Mouse (Mus musculus) cortical plate, adult 2 months (tissue): ENCODE measurements at regions not wholly inside any gene's neighbourhood (a gene's known extent, or its start where the extent isn't known, plus 50 kb on each side); places are given as distances from the start of the nearest gene placed in this dataset.

Source experiments
- H3K27ac ChIP-seq: fragments of 200-500 bp; 2 replicates; pipeline ENCODE4 v1.5.1; 2012; ENCODE audit warnings: low read length, control low read depth, inconsistent platforms; ENCODE audit not compliant: insufficient read depth
- H3K4me1 ChIP-seq: fragments of 200-500 bp; 2 replicates; pipeline ENCODE4 v1.6.1; 2011; ENCODE audit warnings: low read length; ENCODE audit not compliant: control insufficient read depth, insufficient read depth
- H3K4me3 ChIP-seq: fragments of 200-500 bp; 2 replicates; pipeline ENCODE4 v1.5.1; 2011; ENCODE audit warnings: mild to moderate bottlenecking, low read length, control low read depth; ENCODE audit not compliant: insufficient read depth
- CTCF ChIP-seq: fragments of 200-500 bp; IDR thresholded peaks from 2 replicates; pipeline ENCODE4 v1.5.1; 2011; ENCODE audit warnings: mild to moderate bottlenecking, control low read depth, low read length; ENCODE audit not compliant: insufficient read depth; ENCODE audit errors: extremely low read depth
- POLR2A ChIP-seq: fragments of 200-500 bp; IDR thresholded peaks from 2 replicates; pipeline ENCODE4 v1.6.1; 2011; ENCODE audit warnings: mild to moderate bottlenecking, low read length, control low read depth; ENCODE audit not compliant: insufficient read depth; ENCODE audit errors: extremely low read depth

DNA sequence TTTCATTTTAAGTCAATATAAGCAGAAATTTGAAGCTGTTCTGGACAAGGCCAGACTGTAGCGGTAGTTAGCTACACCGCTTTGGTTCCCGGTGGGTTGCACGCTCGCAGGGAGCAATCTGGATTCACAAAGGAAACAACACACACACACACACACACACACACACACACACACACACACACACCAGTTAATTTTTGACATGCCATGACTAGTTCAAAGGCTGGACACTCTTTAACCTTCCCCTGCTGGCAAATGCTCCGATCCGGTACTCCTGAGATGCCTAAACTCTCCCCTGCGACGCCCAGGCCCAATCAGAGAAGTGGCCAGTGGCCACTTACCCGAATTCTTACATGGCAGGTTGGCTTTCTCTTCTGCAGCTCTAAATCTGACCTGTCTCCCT is 141.2 kb upstream of the Dnajc19 start:
- no peak overlapping the region for H3K4me3 ChIP-seq

DNA sequence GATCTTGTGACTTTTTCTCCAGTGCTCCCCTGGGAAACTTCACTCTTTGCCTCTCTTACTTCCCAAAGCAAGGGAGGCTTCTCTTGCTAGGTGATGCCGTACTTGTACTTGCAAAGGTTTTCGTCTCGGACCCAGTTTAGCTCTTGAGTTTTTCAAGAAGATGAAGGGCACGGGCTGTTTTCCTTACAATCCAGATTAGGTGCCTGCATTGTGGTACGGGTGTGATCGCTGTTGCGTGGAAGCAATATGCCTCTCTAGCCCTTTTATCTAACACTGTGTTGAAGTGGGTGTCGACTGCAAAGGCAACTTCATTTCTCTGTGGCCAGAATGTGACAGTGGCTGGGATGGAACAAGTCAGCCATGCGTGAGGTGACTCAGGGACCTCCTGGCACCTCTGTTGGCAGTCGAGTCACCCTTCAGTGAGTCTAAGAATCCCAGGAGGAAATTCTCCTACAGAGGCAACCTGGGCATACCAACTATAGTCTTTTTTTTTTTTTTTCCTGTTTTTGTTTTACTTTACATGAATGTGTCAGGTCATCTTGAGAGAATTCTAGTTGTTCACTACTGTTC is 138.7 kb upstream of the Dnajc19 start:
- no peak overlapping the region for H3K4me3 ChIP-seq
- H3K4me1 ChIP-seq: no peaks in the 10 kb centered on the region
- no peak overlapping the region for H3K27ac ChIP-seq
- TF ChIP-seq POLR2A (no peak), CTCF (no peak)

More for the DNA sequence above, 141.2 kb upstream of the Dnajc19 start:
- TF ChIP-seq CTCF (no peak), POLR2A (no peak)
- Histone ChIP-seq H3K4me1 (no peaks in the 10 kb centered on the region), H3K27ac (no peak overlapping the region)

DNA sequence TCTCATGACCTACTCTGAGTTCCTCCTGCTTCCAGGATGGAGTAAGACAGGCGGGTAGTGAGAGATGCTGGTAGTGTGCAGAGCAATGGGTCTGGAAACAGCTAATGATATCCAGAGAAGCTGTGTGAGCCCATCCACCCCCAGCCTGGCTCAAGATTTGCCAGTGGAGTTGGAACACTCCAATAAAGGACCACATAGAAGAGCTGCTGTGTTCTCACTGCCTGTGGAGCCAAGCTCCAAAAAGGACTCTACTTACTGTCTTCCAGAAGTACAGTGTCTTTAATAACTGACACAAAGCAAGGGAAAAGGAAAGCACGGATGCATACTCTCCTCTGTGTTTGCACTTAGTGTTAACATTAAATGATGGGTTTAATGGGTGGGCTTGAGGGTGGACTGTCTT is 138.0 kb upstream of the Dnajc19 start:
- H3K4me1 ChIP-seq: no peaks in the 10 kb centered on the region
- no peak overlapping the region for H3K27ac ChIP-seq
- no peak overlapping the region for H3K4me3 ChIP-seq
- TF ChIP-seq POLR2A (no peak), CTCF (no peak)

DNA sequence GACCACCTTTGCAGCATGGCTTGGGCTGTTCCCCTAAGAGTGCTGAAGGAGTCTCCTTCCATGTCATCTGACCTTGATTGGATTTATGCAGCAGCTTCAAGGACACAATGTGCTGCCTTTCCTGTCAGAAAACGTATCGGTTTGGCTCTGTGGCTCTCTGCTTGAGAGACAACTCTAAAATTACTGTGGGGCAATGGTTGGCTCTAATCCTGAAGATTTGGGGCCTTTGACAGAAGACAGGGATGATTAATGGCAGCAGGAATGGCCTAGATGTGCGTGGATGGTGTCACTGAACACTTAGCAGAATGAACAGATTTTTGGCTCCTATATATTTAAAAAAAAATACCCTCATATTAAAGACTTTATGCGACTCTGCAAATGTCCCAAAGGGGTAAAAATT is 136.8 kb upstream of the Dnajc19 start:
- Histone ChIP-seq H3K4me1 (no peaks in the 10 kb centered on the region), H3K27ac (no peak overlapping the region), H3K4me3 (no peak overlapping the region)
- TF ChIP-seq CTCF: no peak
- no peak for TF ChIP-seq POLR2A

DNA sequence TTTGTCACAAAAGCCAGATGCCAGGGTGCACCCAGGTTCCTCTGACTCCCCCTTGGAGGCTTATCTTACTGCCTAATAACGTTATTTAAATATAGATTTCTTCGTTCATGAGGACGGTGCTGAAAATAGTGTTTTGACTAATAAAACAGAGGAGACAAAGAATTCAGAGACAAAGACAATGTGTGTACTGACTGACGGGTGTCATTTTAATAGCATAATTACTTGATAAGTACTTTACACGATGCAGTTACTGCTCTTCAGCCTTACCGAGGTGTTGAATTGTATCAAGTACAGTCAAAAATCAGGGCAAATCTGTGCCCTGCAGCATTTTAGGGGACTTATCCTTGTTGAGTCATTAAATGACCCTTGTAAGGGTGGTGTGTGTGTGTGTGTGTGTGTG is 133.1 kb upstream of the Dnajc19 start:
- no peak overlapping the region for H3K27ac ChIP-seq
- TF ChIP-seq CTCF (no peak), POLR2A (no peak)

DNA sequence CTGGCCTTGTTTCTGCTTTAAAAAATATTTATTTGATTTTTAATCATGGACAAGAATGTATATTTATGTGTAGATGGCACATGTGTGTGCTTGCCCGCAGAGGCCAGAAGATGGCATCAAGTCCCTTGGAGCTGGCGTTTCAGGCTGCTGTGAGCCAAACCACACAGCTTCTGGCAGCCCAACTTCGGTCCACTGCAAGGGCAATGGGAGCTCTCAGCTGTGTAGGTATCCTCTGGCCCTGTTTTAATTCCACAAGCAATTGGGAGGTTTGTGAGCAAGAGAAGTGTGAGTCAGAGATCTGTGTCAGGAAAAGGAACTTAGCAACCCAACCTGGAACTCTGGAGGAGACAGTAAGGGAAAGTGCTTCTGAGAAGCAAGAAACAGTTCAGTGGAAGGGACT is 125.3 kb upstream of the Dnajc19 start:
- TF ChIP-seq CTCF (no peak), POLR2A (no peak)
- Histone ChIP-seq H3K4me3 (no peak overlapping the region), H3K27ac (no peak overlapping the region), H3K4me1 (no peaks in the 10 kb centered on the region)

More for the DNA sequence above, 133.1 kb upstream of the Dnajc19 start:
- Histone ChIP-seq H3K4me3 (no peak overlapping the region), H3K4me1 (no peaks in the 10 kb centered on the region)

DNA sequence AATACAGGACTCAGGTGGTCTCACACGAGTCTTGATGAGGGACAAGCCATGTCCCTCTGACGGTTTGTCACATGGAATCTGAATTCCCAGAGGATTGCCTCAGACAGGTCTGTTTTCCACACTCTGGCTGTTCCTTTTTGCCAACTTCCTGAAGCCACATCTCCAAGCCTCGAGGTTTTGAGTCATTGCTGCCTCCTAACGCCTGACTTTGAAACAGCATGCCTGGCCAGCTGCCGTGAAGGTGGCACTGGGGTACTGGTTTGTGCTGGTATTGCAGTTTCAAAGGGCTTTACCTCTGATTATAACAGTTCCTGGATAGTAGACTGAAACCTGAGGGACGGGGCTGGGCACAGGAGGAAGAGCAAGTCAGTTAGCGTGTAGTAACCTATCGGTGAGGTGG is 117.1 kb upstream of the Dnajc19 start:
- TF ChIP-seq CTCF (peak; percentile 74), POLR2A (no peak)
- H3K27ac ChIP-seq: no peak overlapping the region
- no peaks in the 10 kb centered on the region for H3K4me1 ChIP-seq
- H3K4me3 ChIP-seq: no peak overlapping the region

DNA sequence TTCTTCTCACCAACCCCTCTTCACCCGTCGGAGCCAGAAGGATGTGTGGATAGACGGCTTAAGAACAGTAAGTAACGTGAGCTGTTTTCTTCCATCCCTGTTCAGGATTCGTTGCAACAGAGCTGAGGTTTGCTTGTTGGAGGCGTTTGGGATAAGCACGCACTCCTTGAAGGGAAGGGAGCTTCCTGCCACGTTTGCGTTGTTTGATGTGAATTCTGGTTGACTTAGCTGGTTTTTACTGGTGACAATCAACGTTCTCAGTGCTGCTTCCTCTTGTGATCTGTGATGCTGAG is 116.0 kb upstream of the Dnajc19 start:
- TF ChIP-seq POLR2A (no peak), CTCF (no peak)
- no peaks in the 10 kb centered on the region for H3K4me1 ChIP-seq
- peak overlapping the region; percentile 15; the same call in 1 of the 2 replicates for H3K4me3 ChIP-seq
- no peak overlapping the region for H3K27ac ChIP-seq

DNA sequence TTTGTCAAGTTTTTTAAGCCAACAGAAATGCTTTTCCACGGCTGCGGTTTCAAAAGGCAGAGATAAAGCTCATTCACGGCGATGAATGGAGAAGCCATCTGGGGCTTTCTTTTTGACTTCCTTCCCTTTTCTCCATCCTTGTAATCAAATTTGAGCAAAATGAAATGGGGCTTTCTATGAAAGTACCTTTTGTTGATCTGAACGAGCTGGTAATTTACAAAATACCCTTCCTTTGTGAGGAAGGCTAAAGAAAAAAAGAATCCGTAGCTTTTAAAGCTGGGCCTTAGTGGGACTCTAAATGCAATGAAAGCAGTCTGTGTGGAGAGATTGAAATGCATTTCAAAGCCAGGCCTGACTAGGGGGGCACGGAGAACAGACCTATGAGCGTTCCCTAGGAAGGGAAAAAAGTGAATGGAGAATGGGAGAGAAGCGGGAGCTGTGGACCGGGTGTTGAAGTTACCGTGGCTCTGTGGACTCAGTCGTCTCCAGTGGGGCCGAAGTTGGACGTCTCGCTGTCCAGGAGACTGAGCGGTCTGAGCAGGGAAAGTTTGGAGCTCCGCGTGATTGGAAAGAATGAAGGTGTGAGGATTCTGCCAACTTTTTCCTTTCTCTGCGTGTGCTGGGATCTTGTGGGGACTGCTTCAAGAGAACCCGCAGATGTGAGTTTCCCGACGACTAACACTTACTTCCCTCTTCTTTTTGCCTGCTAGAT is 115.5 kb upstream of the Dnajc19 start:
- Histone ChIP-seq H3K27ac (no peak overlapping the region), H3K4me3 (peak overlapping the region; percentile 15; the same call in 1 of the 2 replicates), H3K4me1 (no peaks in the 10 kb centered on the region)
- TF ChIP-seq CTCF (no peak), POLR2A (no peak)

DNA sequence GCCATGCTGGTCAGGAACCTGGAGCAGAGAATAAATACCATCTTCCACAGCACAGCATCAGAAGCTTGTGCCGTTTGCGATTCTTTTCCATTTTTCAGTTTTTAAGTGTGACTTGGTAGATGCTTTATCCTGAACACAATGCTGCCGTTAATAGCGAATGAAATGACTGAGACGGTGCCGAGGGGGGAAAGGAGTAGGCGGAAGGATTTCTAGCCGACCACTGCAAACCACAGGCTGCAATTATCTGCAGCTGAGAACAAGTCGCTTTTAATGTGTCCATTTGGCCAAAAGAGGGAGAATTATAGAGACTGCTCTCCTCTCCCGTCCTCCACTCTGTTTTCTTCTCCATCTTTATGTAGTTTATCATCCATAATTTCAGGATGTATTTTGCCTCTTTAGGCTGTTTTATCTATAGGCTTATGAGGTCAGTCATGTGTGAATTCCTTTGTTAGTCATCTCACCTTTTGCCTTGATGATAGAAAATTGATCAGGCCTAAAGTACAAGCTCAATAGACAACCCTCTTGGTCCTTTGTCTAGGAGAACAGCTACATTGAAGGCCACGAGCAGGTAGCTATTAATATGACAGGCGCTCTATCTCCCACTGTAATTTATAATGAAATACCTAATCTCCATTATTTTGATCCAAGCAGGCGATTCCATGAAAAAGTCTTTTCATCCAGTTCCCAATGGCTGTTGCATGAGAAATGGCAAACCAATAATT is 114.8 kb upstream of the Dnajc19 start:
- H3K27ac ChIP-seq: no peak overlapping the region
- TF ChIP-seq CTCF: no peak
- no peak for TF ChIP-seq POLR2A

More for the DNA sequence above, 114.8 kb upstream of the Dnajc19 start:
- Histone ChIP-seq H3K4me1 (no peaks in the 10 kb centered on the region), H3K4me3 (no peak overlapping the region)
